Mouse (Mus musculus) embryonic facial prominence, embryonic 11.5 days (tissue): ENCODE measurements around the gene Ect2. TPM values are rescaled to one million over a fixed set of nuclear protein-coding genes. Genes with fewer than 3 reads are reported as not detected.

Experiments
- ATAC-seq: fragments of 200-750 bp; cut with Nextera tagmentation; replicated peaks from 2 replicates; pipeline ENCODE4 v1.8.0; 2017; ENCODE audit warnings: low read depth; ENCODE audit not compliant: insufficient number of reproducible peaks, low FRiP score, low TSS enrichment
- DNase-seq: peaks from one replicate; pipeline ENCODE4 v3.0.0-alpha.2; 2015; ENCODE audit warnings: low spot score
- H3K27ac ChIP-seq: fragments of 300-500 bp; sonication (generic); replicated peaks from 2 replicates; pipeline ENCODE4 v1.5.1; 2014; ENCODE audit warnings: mild to moderate bottlenecking, low read depth, low read length, control low read depth
- H3K27me3 ChIP-seq: fragments of 300-500 bp; sonication (generic); 2 replicates; pipeline ENCODE4 v1.6.1; 2014; ENCODE audit warnings: mild to moderate bottlenecking, low read length, moderate library complexity, mixed read lengths; ENCODE audit not compliant: control insufficient read depth, insufficient read depth
- H3K36me3 ChIP-seq: fragments of 300-500 bp; sonication (generic); replicated peaks from 2 replicates; pipeline ENCODE4 v1.6.1; 2014; ENCODE audit warnings: low read depth, mild to moderate bottlenecking, low read length, moderate library complexity, mixed read lengths; ENCODE audit not compliant: control insufficient read depth, insufficient read depth
- H3K4me1 ChIP-seq: fragments of 300-500 bp; sonication (generic); 2 replicates; pipeline ENCODE4 v1.6.1; 2014; ENCODE audit warnings: low read length, mixed read lengths; ENCODE audit not compliant: control insufficient read depth, insufficient read depth
- H3K4me2 ChIP-seq: fragments of 300-500 bp; sonication (generic); 2 replicates; pipeline ENCODE4 v1.6.1; 2014; ENCODE audit warnings: low read depth, mild to moderate bottlenecking, control low read depth, low read length, moderate library complexity
- H3K4me3 ChIP-seq: fragments of 300-500 bp; sonication (generic); 2 replicates; pipeline ENCODE4 v1.5.1; 2014; ENCODE audit warnings: low read depth, low read length, control low read depth
- H3K9ac ChIP-seq: fragments of 300-500 bp; sonication (generic); replicated peaks from 2 replicates; pipeline ENCODE4 v1.6.1; 2014; ENCODE audit warnings: mild to moderate bottlenecking, control low read depth, low read length
- H3K9me3 ChIP-seq: fragments of 300-500 bp; sonication (generic); replicated peaks from 2 replicates; pipeline ENCODE4 v1.6.1; 2016; ENCODE audit warnings: mild to moderate bottlenecking, low read length, inconsistent platforms, mixed read lengths; ENCODE audit not compliant: control insufficient read depth
- whole genome bisulfite sequencing: fragments of 180-500 bp; shearing (Covaris S2); extraction: QIAGEN DNeasy Blood & Tissue Kit; methylation state at CpG from one replicate; pipeline ENCODE4 v1.1.7; 2014; 5-methylcytosine and 5-hydroxymethylcytosine counted together
- polyA plus RNA-seq: library from polyadenylated mRNA; unstranded; fragments of >200 nt; fragmentation: Nextera tagmentation; extraction: Ambion mirVana; gene quantifications from 2 replicates; pipeline ENCODE4 v1.2.1, GENCODE M21; 2014

Ect2 gene
- polyA plus RNA-seq, 1 experiment from 2014 or later = 93.7 TPM

- Histone ChIP-seq H3K4me2 (no peak overlapping the region), H3K36me3 (no peaks in the 10 kb centered on the region), H3K4me1 (no peaks in the 10 kb centered on the region), H3K4me3 (no peak overlapping the region), H3K9me3 (no peaks in the 10 kb centered on the region), H3K9ac (no peak overlapping the region), H3K27me3 (no peaks in the 10 kb centered on the region), H3K27ac (no peak overlapping the region)
- DNase-seq (no peak), ATAC-seq (no peak)
- 85% methylated on average over 6 of the region's 6 CpGs for WGBS
Measured at GRCm38 (mm10) chr3:27191856-27192255, 38.2 kb upstream of the Ect2 start.

GRCm38 (mm10) chr3:27190865-27191264 is 37.2 kb upstream of the Ect2 start:
- no peaks in the 10 kb centered on the region for H3K4me1 ChIP-seq
- H3K4me2 ChIP-seq = no peak overlapping the region
- WGBS = 95% methylated on average over 4 of the region's 4 CpGs
- DNase-seq = no peak
- no peaks in the 10 kb centered on the region for H3K9me3 ChIP-seq
- no peak overlapping the region for H3K27ac ChIP-seq
- no peaks in the 10 kb centered on the region for H3K36me3 ChIP-seq
- no peaks in the 10 kb centered on the region for H3K27me3 ChIP-seq
- no peak overlapping the region for H3K9ac ChIP-seq
- no peak for ATAC-seq
- no peak overlapping the region for H3K4me3 ChIP-seq

GRCm38 (mm10) chr3:27189320-27190261 is 35.9 kb upstream of the Ect2 start:
- H3K27me3 ChIP-seq = no peaks in the 10 kb centered on the region
- H3K27ac ChIP-seq = no peak overlapping the region
- no peak overlapping the region for H3K4me2 ChIP-seq
- no peak overlapping the region for H3K9ac ChIP-seq
- whole genome bisulfite sequencing = 81% methylated on average over 14 of the region's 14 CpGs
- H3K36me3 ChIP-seq = no peaks in the 10 kb centered on the region
- H3K9me3 ChIP-seq = no peaks in the 10 kb centered on the region
- ATAC-seq = no peak
- no peak for DNase-seq
- H3K4me3 ChIP-seq = no peak overlapping the region
- no peaks in the 10 kb centered on the region for H3K4me1 ChIP-seq

GRCm38 (mm10) chr3:27188386-27188785 is 34.7 kb upstream of the Ect2 start:
- DNase-seq = no peak
- no peaks in the 10 kb centered on the region for H3K4me1 ChIP-seq
- H3K9ac ChIP-seq = no peak overlapping the region
- no peaks in the 10 kb centered on the region for H3K27me3 ChIP-seq
- WGBS = 52% methylated on average over 1 of the region's 1 CpGs
- no peak overlapping the region for H3K27ac ChIP-seq
- no peak for ATAC-seq
- H3K4me2 ChIP-seq = no peak overlapping the region
- H3K4me3 ChIP-seq = no peak overlapping the region
- no peaks in the 10 kb centered on the region for H3K36me3 ChIP-seq
- H3K9me3 ChIP-seq = no peaks in the 10 kb centered on the region

- DNase-seq = peak; percentile 2
- no peak overlapping the region for H3K27ac ChIP-seq
- H3K36me3 ChIP-seq = no peaks in the 10 kb centered on the region
- no peak for ATAC-seq
- no peaks in the 10 kb centered on the region for H3K27me3 ChIP-seq
- peak overlapping the region; percentile 66 for H3K9ac ChIP-seq
- H3K4me1 ChIP-seq = no peaks in the 10 kb centered on the region
- no peaks in the 10 kb centered on the region for H3K9me3 ChIP-seq
- peak overlapping the region; percentile 93 for H3K4me2 ChIP-seq
- peak overlapping the region; percentile 62 for H3K4me3 ChIP-seq
- 13% methylated on average over 19 of the region's 19 CpGs for WGBS
Measured at GRCm38 (mm10) chr3:27183601-27184175, 30.0 kb upstream of the Ect2 start.

- peak within 1 kb of the TSS; percentile 93 for H3K4me2 ChIP-seq
- no peaks in the 10 kb centered on the region for H3K36me3 ChIP-seq
- peak within 1 kb of the TSS; percentile 62 for H3K4me3 ChIP-seq
- no peaks in the 10 kb centered on the region for H3K27me3 ChIP-seq
- H3K4me1 ChIP-seq = no peaks in the 10 kb centered on the region
- peak; percentile 95 for DNase-seq
- peak within 1 kb of the TSS; percentile 66 for H3K9ac ChIP-seq
- H3K9me3 ChIP-seq = no peaks in the 10 kb centered on the region
- peak; percentile 98 for ATAC-seq
- H3K27ac ChIP-seq = no peak within 1 kb of the TSS
- WGBS = under 1% methylated on average over 54 of the region's 54 CpGs
Measured at GRCm38 (mm10) chr3:27182733-27183600, 29.3 kb upstream of the Ect2 start, which contains the start of gene Nceh1. Gene Nceh1 (plus strand): TSS chr3:27182965.

- H3K27me3 ChIP-seq = no peaks in the 10 kb centered on the region
- H3K27ac ChIP-seq = no peak overlapping the region
- H3K4me3 ChIP-seq = no peak overlapping the region
- no peak overlapping the region for H3K4me2 ChIP-seq
- H3K4me1 ChIP-seq = no peaks in the 10 kb centered on the region
- H3K9me3 ChIP-seq = no peaks in the 10 kb centered on the region
- no peaks in the 10 kb centered on the region for H3K36me3 ChIP-seq
- no peak overlapping the region for H3K9ac ChIP-seq
- ATAC-seq (no peak), DNase-seq (no peak)
- WGBS = 86% methylated on average over 8 of the region's 8 CpGs
Measured at GRCm38 (mm10) chr3:27179711-27180110, 26.0 kb upstream of the Ect2 start.
